Mouse (Mus musculus) embryonic facial prominence, embryonic 13.5 days (tissue): ENCODE results near the gene Hnrnpc. TPM values are rescaled to one million over a fixed set of nuclear protein-coding genes. Genes with fewer than 3 reads are reported as not detected.
A peak's percentile ranks its signal among the peaks of the same experiment; 100 is the strongest.

ENCODE experiments used
- ATAC-seq: fragments of 200-750 bp; cut with Nextera tagmentation; 2 replicates; pipeline ENCODE4 v1.8.0; 2017; ENCODE audit warnings: low read depth; ENCODE audit not compliant: insufficient number of reproducible peaks, insufficient read depth, low FRiP score, low TSS enrichment
- H3K27ac ChIP-seq: fragments of 300-500 bp; sonication (generic); 2 replicates; pipeline ENCODE4 v1.5.1; 2015; ENCODE audit warnings: moderate library complexity, mild to moderate bottlenecking, inconsistent platforms
- H3K27me3 ChIP-seq: fragments of 300-500 bp; sonication (generic); 2 replicates; pipeline ENCODE4 v1.6.1; 2015; ENCODE audit warnings: mild to moderate bottlenecking, inconsistent platforms
- H3K36me3 ChIP-seq: fragments of 300-500 bp; sonication (generic); 2 replicates; pipeline ENCODE4 v1.6.1; 2015; ENCODE audit warnings: mild to moderate bottlenecking, inconsistent platforms
- H3K4me1 ChIP-seq: fragments of 300-500 bp; sonication (generic); 2 replicates; pipeline ENCODE4 v1.6.1; 2015; ENCODE audit warnings: inconsistent platforms
- H3K4me2 ChIP-seq: fragments of 300-500 bp; sonication (generic); 2 replicates; pipeline ENCODE4 v1.6.1; 2015; ENCODE audit warnings: moderate library complexity, mild to moderate bottlenecking, inconsistent platforms
- H3K4me3 ChIP-seq: fragments of 300-500 bp; sonication (generic); 2 replicates; pipeline ENCODE4 v1.5.1; 2015; ENCODE audit warnings: mild to moderate bottlenecking, inconsistent platforms
- H3K9ac ChIP-seq: fragments of 300-500 bp; sonication (generic); 2 replicates; pipeline ENCODE4 v1.6.1; 2015; ENCODE audit warnings: mild to moderate bottlenecking, inconsistent platforms
- H3K9me3 ChIP-seq: fragments of 300-500 bp; sonication (generic); 2 replicates; pipeline ENCODE4 v1.6.1; 2016; ENCODE audit warnings: inconsistent platforms
- WGBS: fragments of 180-500 bp; shearing (Covaris S2); methylation state at CpG from one replicate; pipeline ENCODE4 v1.1.7; 2015; ENCODE audit warnings: mixed read lengths; 5-methylcytosine and 5-hydroxymethylcytosine counted together
- polyA plus RNA-seq: library from polyadenylated mRNA; unstranded; fragments of >200 nt; fragmentation: Nextera tagmentation; extraction: Ambion mirVana; gene quantifications from 2 replicates; pipeline ENCODE4 v1.2.1, GENCODE M21; 2015

Gene Hnrnpc
- polyA plus RNA-seq: 755 and 841 TPM in 2 replicates

DNA sequence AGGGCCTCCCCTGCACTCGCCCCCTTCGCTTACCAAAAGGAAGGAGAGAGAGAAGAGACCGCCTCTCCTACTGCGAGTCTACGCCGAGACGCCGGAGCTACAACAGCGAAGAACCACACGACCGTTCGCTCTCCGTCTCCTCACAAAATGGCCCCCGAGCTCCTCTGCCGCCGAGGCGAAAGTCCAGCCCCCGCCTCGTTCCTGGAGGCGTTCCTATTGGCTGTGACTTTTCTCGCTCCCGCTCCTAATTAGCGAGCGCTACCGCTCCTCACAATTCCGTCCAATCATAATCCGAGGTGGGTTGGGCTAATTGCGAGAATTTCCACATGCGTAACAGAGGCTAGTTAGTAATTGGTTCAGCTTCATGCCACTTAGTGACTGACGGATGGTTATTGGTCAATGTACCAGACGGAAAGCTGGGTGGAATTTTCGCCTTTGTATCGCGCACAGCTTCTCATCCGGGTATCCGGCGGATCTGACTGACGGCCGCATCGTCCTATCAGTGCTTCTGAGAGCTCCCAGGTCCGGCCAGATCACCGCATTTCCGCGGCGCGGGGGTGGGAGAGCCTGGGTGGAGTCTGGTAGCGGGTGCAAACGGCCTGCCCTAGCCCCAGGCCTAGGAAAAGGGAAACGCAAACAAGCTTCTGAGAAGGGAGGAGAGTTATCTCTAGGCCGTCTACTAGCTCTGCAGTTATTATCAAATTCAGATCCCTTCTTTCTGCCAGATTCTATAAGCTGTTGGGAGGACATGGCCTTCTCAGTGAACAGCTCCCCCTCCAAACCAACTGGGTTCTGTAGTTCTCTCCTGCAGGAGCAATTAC is at the start of gene Hnrnpc:
Hnrnpc (minus strand) TSS at position 173 of the 821 bp plus-strand sequence.
- Histone ChIP-seq H3K27ac (peak within 1 kb of the TSS; percentile 98), H3K4me3 (peak within 1 kb of the TSS; percentile 96), H3K4me1 (peaks cover 29% of the 10 kb centered on the region), H3K4me2 (peak within 1 kb of the TSS; percentile 68), H3K9ac (peak within 1 kb of the TSS; percentile 100), H3K36me3 (peaks cover 11% of the 10 kb centered on the region), H3K27me3 (no peaks in the 10 kb centered on the region), H3K9me3 (no peaks in the 10 kb centered on the region)
- peak; percentile 99 for ATAC-seq
- WGBS: under 1% methylated on average over 50 of the region's 50 CpGs

DNA sequence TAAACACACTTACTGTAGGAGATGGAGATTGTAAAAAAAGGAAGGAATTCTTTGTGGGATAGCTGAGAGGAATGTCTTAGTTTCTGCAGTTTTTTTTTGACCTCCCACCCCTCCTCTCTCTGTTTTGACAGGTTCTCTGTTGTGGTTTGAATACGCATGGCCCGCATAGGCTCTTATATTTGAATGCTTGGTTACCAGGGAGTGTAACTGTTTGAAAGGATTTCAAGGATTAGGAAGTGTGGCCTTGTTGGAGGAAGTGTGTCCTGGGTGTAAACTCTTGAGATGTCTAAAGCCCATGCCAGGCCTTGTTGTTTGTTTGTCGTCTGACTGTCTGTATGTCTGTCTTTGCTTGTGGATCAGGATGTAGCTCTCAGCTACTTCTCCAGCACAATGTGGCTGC is 48.8 kb upstream of the Hnrnpc start:
- Histone ChIP-seq H3K4me1 (no peaks in the 10 kb centered on the region), H3K4me3 (no peak overlapping the region), H3K9me3 (no peaks in the 10 kb centered on the region), H3K9ac (no peak overlapping the region), H3K36me3 (peaks cover 1% of the 10 kb centered on the region), H3K27me3 (no peaks in the 10 kb centered on the region), H3K4me2 (no peak overlapping the region), H3K27ac (no peak overlapping the region)
- no peak for ATAC-seq
- WGBS: 46% methylated on average over 3 of the region's 3 CpGs

DNA sequence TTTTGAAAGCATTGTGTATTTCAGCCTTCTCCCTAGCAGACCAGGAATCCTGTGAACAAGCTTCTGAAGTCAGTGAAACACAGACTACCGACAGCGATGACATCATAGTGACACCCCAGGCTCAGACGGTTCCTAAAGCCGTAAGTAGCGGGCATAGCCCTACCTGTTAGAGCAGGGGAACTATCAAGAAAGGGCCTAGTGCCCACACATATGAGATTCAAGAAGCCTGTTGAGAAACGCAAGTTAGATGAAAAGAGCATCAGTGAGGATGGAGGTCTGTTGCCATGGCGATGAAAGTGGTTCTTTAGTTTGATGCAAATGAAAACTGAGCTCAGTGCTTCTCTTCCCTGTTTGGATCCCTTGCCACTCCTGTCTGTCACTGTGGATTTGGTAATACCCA is 48.4 kb upstream of the Hnrnpc start:
- Histone ChIP-seq H3K9ac (no peak overlapping the region), H3K36me3 (no peaks in the 10 kb centered on the region), H3K9me3 (no peaks in the 10 kb centered on the region), H3K4me1 (no peaks in the 10 kb centered on the region), H3K4me2 (no peak overlapping the region), H3K27ac (no peak overlapping the region), H3K27me3 (no peaks in the 10 kb centered on the region), H3K4me3 (no peak overlapping the region)
- no peak for ATAC-seq
- WGBS: 42% methylated on average over 7 of the region's 7 CpGs

DNA sequence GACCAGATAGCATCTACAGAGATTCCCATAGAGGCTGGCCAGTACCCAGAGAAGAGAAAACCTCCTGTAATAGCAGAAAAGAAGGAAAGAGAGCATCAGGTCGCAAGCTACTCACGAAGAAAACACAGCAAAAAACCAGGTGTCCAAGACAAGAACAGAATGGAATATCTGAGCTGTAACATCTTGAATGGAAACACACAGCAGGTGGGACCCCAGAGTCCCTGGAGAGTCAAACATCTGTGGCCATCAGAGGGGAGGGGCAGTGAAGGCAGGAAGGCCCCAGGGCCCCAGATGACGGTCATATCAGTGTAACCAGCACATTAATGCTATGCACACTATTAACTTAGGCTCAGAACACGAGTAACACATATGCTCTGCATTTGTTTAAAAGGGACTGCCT is 46.1 kb upstream of the Hnrnpc start:
- WGBS: 49% methylated on average over 4 of the region's 4 CpGs
- Histone ChIP-seq H3K4me2 (no peak overlapping the region), H3K27ac (no peak overlapping the region), H3K27me3 (no peaks in the 10 kb centered on the region), H3K4me1 (no peaks in the 10 kb centered on the region), H3K9me3 (no peaks in the 10 kb centered on the region), H3K36me3 (no peaks in the 10 kb centered on the region), H3K9ac (no peak overlapping the region), H3K4me3 (no peak overlapping the region)
- no peak for ATAC-seq

DNA sequence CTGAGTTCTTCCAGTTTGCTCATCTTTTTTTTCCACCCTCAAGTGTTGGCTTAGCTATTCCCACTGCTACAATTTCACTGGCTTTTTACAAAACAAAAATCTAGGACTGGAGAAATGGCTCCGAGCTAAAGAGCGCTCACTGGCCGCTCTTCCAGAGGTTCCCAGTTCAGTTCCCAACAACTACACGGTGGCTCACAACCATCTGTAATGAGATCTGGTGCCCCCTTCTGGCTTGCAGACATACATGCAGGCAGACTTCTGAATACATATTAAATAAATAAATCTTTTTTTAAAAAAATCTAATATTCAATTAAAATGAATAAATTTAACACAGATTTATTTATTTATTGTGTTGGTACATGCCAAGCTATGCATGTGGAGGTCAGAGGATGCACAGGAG is 42.7 kb upstream of the Hnrnpc start:
- no peak overlapping the region for H3K9ac ChIP-seq
- no peaks in the 10 kb centered on the region for H3K9me3 ChIP-seq
- no peaks in the 10 kb centered on the region for H3K36me3 ChIP-seq
- H3K4me3 ChIP-seq: no peak overlapping the region
- WGBS: 60% methylated on average over 4 of the region's 4 CpGs
- H3K4me1 ChIP-seq: peaks cover 3% of the 10 kb centered on the region
- H3K27me3 ChIP-seq: no peaks in the 10 kb centered on the region
- no peak for ATAC-seq
- no peak overlapping the region for H3K27ac ChIP-seq
- H3K4me2 ChIP-seq: no peak overlapping the region

DNA sequence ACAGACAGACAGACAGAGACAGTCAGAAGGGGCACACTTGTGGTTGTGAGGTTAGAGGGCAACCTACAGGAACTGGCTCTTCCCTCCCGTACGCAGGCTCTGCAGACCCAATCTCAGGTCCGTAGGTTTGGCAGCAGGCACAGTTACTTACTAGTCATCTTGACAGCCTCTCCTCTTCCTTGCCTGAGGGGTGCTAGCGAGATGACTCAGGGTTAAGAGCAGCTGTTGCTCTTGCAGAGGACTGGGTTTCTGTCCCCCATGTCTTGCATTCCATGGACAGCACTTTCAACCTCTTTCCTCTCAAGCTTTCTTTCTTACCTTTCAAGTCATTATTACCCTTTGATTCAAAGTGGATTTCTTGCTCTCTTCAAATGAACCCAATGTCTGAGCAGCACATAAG is 40.3 kb upstream of the Hnrnpc start:
- no peak overlapping the region for H3K27ac ChIP-seq
- H3K4me3 ChIP-seq: no peak overlapping the region
- no peaks in the 10 kb centered on the region for H3K9me3 ChIP-seq
- no peaks in the 10 kb centered on the region for H3K36me3 ChIP-seq
- WGBS: 64% methylated on average over 4 of the region's 4 CpGs
- no peaks in the 10 kb centered on the region for H3K27me3 ChIP-seq
- ATAC-seq: no peak
- peaks cover 10% of the 10 kb centered on the region for H3K4me1 ChIP-seq
- H3K9ac ChIP-seq: no peak overlapping the region
- no peak overlapping the region for H3K4me2 ChIP-seq

DNA sequence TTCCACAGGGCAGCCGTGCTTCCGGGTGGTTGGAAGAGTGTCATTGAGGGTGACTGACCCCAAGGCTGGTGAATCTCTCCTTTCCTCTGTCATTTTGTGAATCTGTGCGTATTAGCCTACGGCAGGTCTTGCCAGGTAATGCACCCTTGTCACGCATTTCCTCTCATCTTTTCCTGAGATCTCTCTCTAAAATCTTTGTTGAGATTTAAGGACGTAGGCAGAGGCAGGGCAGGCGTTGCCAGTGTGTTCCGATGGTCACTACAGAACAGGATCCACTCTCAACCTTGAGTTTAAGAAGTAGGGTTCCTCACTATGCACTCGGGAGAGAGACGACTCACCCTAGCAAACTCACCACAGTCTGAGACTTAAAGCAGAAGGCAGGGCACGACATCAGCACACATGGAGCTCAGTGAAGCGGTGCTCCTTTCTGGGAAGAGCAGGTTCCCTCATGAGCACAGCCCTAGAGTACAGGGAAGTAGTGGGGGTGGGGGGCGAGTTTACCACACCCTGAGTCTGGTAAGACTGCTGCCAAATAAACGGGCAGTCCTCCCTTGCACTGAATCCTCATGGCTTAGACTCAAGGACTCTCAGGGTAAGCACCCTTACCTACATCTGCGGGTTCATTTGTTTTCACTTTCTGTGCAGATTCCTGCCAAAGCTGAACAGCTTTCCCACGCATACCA is 37.8 kb upstream of the Hnrnpc start:
- Histone ChIP-seq H3K4me2 (peak overlapping the region; percentile 32; the same call in 1 of the 2 replicates), H3K36me3 (no peaks in the 10 kb centered on the region)
- 68% methylated on average over 16 of the region's 16 CpGs for WGBS

DNA sequence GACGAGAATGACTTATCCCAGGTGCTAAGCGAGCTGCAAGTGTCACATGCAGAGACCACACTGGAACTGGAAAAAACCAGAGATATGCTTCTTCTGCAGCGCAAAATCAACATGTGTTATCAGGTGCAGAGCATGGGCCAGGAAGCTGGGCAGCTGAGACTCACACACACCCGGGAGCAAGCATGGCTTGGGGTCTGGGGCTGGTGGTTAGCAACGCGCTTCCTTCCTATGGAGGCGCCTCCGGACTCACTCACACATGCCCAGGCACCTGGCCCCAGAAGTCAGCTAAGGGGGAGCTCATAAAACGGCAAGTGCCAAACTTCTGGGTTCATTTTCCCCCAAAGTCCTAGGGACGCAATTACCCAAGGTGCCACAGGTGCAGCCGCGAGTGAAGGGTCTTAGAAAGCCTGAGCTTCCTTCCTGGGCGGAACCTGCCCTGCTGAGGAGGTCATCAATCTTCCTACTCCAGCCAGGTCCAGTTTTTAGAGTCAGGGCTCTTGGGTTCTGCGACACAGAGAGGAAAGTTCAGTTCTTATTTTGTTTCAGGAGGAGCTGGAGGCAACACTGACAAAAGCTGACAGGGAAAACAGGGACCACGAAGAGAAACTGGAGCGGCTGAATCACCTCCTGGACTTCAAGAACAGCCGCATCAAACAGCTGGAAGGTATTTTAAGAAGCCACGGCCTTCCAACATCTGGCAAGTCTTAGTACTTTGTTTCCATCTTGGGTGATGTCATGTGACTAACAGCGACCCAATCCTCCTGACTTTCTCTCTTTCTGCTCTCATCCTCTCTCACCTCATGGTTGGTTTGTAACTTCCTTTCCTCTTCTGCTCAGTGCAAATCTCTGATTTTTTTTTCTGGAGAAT is 37.0 kb upstream of the Hnrnpc start:
- Histone ChIP-seq H3K36me3 (no peaks in the 10 kb centered on the region), H3K9ac (no peak overlapping the region), H3K4me3 (no peak overlapping the region), H3K27ac (no peak overlapping the region), H3K4me2 (peak overlapping the region; percentile 32), H3K4me1 (peaks cover 10% of the 10 kb centered on the region), H3K27me3 (no peaks in the 10 kb centered on the region), H3K9me3 (no peaks in the 10 kb centered on the region)
- 51% methylated on average over 19 of the region's 19 CpGs for WGBS
- ATAC-seq: no peak

More for the DNA sequence above, 37.8 kb upstream of the Hnrnpc start:
- no peaks in the 10 kb centered on the region for H3K9me3 ChIP-seq
- no peak for ATAC-seq
- peaks cover 10% of the 10 kb centered on the region for H3K4me1 ChIP-seq
- H3K27ac ChIP-seq: no peak overlapping the region
- no peaks in the 10 kb centered on the region for H3K27me3 ChIP-seq
- no peak overlapping the region for H3K4me3 ChIP-seq
- no peak overlapping the region for H3K9ac ChIP-seq

DNA sequence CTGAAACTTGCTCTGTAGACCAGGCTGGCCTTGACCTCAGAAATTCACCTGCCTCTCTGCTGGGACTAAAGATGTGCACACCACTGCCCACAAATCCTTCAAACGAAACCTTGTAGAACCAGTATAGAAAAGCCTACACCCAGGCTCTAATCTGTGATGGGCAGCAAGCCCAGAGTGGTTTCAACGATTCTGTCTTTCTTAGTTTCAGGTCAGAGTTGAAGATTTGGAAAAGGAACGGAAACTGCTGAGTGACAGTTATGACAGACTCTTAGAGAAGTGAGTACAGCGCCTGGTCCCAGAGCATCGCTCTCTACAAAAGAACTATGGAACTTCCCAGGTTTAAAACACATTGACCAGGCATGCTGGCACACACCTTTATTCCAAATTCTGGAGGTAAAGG is 29.8 kb upstream of the Hnrnpc start:
- no peak overlapping the region for H3K4me2 ChIP-seq
- no peaks in the 10 kb centered on the region for H3K27me3 ChIP-seq
- no peak overlapping the region for H3K9ac ChIP-seq
- no peak overlapping the region for H3K4me3 ChIP-seq
- H3K9me3 ChIP-seq: no peaks in the 10 kb centered on the region
- 76% methylated on average over 5 of the region's 5 CpGs for WGBS
- H3K27ac ChIP-seq: no peak overlapping the region
- no peaks in the 10 kb centered on the region for H3K36me3 ChIP-seq
- H3K4me1 ChIP-seq: no peaks in the 10 kb centered on the region
- no peak for ATAC-seq

DNA sequence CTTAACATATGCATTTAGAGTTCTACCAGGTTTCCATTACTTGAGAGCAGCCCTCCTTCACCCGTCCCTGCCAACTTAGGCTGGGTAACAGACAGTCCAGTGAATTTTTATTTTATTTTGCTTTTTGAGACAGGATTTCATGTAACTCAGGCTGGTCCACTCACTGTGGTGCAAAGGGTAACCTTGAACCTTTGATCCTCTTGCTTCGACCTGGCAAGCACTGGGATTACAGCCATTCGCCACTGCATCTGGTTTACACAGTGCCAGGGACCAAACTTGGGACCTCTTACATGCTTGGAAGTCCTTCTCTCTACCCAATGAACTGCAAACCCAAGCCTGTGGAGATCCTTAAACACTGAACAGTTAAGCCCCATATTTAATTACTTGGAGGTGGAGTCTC is 20.8 kb upstream of the Hnrnpc start:
- H3K27ac ChIP-seq: no peak overlapping the region
- peaks cover 7% of the 10 kb centered on the region; the same call in 1 of the 2 replicates for H3K4me1 ChIP-seq
- no peaks in the 10 kb centered on the region for H3K9me3 ChIP-seq
- H3K36me3 ChIP-seq: no peaks in the 10 kb centered on the region
- H3K27me3 ChIP-seq: no peaks in the 10 kb centered on the region
- ATAC-seq: no peak
- WGBS: 90% methylated on average over 3 of the region's 3 CpGs
- no peak overlapping the region for H3K9ac ChIP-seq
- no peak overlapping the region for H3K4me2 ChIP-seq
- no peak overlapping the region for H3K4me3 ChIP-seq

DNA sequence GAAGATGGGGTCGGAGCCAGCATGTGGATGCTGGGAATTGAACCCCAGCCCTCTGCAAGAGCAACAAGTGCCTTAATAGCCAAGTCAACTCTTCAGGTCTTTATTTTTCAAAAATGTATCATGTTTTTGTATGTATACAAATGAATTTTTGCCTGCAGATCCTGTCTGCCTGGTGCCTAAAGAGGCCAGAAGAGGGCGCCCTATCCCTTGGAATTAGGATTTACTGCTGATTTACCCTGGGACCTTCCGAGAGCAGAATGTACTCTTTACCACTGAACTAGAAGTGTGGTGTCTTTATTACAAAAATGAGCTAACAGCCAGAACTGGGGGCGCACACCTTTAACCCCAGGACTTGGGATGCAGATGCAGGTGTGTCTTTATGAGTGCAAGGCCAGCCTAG is 20.1 kb upstream of the Hnrnpc start:
- Histone ChIP-seq H3K4me1 (peaks cover 10% of the 10 kb centered on the region), H3K27me3 (no peaks in the 10 kb centered on the region), H3K4me2 (no peak overlapping the region), H3K36me3 (no peaks in the 10 kb centered on the region), H3K4me3 (no peak overlapping the region), H3K27ac (no peak overlapping the region), H3K9me3 (no peaks in the 10 kb centered on the region), H3K9ac (no peak overlapping the region)
- no peak for ATAC-seq
- 20% methylated on average over 4 of the region's 4 CpGs for WGBS
